Mouse (Mus musculus): ENCODE data around the gene Tasp1. TPM values are rescaled to one million over a fixed set of nuclear protein-coding genes. Genes with fewer than 3 reads are reported as not detected.
"Not testable (repeated sequence)": the region's sequence is repeated elsewhere in the genome, so short reads cannot be mapped to it uniquely, and the experiment has no call there.

The Tasp1 gene
- polyA plus RNA-seq, 1 experiment from 2014 or later = 20.5 TPM

DNA sequence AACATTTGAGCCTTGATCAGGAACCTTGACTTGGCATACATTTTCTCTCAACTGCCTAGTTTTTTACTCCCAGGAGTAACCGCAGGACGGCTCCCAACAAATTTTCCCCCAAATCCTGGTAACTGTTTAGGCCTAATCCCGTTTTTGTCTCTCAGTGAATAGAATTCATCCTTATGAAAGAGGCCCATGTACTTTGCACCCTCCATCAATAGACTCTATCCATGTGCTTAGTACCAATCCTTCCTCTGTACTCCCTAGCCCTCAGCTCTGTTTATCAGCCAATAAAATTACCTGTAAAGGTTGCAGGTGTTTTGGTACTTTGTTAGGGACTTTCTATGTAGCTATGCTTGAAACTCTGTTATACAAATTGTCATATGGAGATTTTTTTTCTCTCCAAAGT, 192.4 kb downstream of the Tasp1 start:
- H3K9me3 ChIP-seq (ENCODE audit: control insufficient read depth, low read length) = no peaks in the 10 kb centered on the region
- no peak overlapping the region for H3K9ac ChIP-seq
- no peak for ATAC-seq (ENCODE audit: low FRiP score)
- no peak overlapping the region for H3K4me3 ChIP-seq (replicated peaks; ENCODE audit: low read length)
- H3K4me1 ChIP-seq (replicated peaks; ENCODE audit: control insufficient read depth, insufficient read depth, low read length) = no peaks in the 10 kb centered on the region
- H3K27ac ChIP-seq = no peak overlapping the region
- no peak for DNase-seq (ENCODE audit: low spot score)
- no peaks in the 10 kb centered on the region for H3K36me3 ChIP-seq (replicated peaks; ENCODE audit: control insufficient read depth, insufficient read depth)
- 73% methylated on average over 3 of the region's 3 CpGs for WGBS
- no peaks in the 10 kb centered on the region for H3K27me3 ChIP-seq (ENCODE audit: control insufficient read depth, insufficient read depth, low read length)
- no peak overlapping the region for H3K4me2 ChIP-seq (replicated peaks)

DNA sequence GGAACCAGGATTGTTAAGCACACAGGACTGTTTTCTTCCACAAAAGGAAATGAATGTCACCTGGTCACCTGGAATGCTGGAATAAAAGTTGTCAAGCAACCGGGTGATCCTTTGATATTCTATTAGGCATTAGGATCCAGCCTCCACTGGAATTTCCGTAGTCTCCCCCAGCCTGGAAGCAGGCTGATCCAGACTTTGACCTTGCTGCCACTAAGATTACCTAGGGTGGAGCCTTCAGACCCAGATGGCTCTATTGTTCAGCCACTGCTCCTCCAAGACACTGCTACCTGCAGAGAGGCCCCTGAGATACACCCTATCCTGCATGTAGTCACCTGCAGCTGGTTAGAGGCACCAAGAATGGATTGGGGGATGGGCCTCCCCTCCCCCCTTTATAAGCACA, 192.8 kb downstream of the Tasp1 start:
- Histone ChIP-seq H3K9ac (no peak overlapping the region), H3K27me3 (ENCODE audit: control insufficient read depth, insufficient read depth, low read length) (no peaks in the 10 kb centered on the region), H3K36me3 (replicated peaks; ENCODE audit: control insufficient read depth, insufficient read depth) (no peaks in the 10 kb centered on the region), H3K9me3 (ENCODE audit: control insufficient read depth, low read length) (no peaks in the 10 kb centered on the region), H3K27ac (no peak overlapping the region), H3K4me1 (replicated peaks; ENCODE audit: control insufficient read depth, insufficient read depth, low read length) (no peaks in the 10 kb centered on the region), H3K4me3 (replicated peaks; ENCODE audit: low read length) (no peak overlapping the region), H3K4me2 (replicated peaks) (no peak overlapping the region)
- DNase-seq (ENCODE audit: low spot score) (no peak), ATAC-seq (ENCODE audit: low FRiP score) (no peak)
- 55% methylated on average over 2 of the region's 2 CpGs for WGBS

DNA sequence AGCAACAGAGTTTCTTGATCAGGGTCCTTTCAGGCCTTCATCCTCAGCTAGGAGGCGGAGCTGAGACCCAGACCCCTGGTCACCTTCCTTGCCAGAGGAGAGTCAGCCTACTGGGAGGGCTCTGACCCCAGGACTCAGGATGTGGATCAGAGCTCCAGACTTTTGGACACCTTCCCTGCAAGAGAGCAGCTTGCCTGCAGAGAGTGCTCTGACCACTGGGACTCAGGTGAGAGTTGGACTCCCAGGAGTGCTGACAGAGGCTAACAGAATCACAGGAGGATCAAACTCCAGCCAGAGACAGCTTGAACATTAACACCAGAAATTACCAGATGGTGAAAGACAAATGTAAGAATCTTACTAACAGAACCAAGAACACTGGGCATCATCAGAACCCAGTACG, 197.5 kb downstream of the Tasp1 start:
- not testable (repeated sequence) for H3K4me2 ChIP-seq (replicated peaks); H3K4me3 ChIP-seq (replicated peaks; ENCODE audit: low read length); H3K27me3 ChIP-seq (ENCODE audit: control insufficient read depth, insufficient read depth, low read length); H3K27ac ChIP-seq; H3K4me1 ChIP-seq (replicated peaks; ENCODE audit: control insufficient read depth, insufficient read depth, low read length); DNase-seq (ENCODE audit: low spot score); ATAC-seq (ENCODE audit: low FRiP score); H3K36me3 ChIP-seq (replicated peaks; ENCODE audit: control insufficient read depth, insufficient read depth); H3K9ac ChIP-seq; H3K9me3 ChIP-seq (ENCODE audit: control insufficient read depth, low read length)
- WGBS = 98% methylated on average over 2 of the region's 2 CpGs

DNA sequence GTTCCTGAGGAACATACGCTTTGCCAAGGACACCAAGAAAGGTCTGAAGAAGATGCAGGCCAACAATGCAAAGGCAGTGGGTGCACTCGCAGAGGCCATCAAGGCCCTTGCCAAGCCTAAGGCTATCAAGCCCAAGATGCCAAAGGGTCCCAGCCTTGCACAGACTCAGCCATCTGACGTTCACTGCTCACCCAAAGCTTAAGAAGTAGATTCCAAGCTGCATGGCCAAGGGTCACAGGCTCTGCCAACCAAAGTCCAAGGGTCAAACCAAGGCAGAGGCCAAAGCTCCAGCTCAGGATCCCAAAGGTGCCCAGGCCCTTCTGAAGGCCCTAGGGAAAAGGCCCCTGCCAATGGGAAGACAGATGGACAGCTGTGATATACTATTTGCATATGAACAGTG, 203.2 kb downstream of the Tasp1 start:
- not testable (repeated sequence) for DNase-seq (ENCODE audit: low spot score); ATAC-seq (ENCODE audit: low FRiP score); H3K9ac ChIP-seq; H3K4me3 ChIP-seq (replicated peaks; ENCODE audit: low read length); H3K4me1 ChIP-seq (replicated peaks; ENCODE audit: control insufficient read depth, insufficient read depth, low read length); H3K9me3 ChIP-seq (ENCODE audit: control insufficient read depth, low read length); H3K27me3 ChIP-seq (ENCODE audit: control insufficient read depth, insufficient read depth, low read length); H3K4me2 ChIP-seq (replicated peaks); H3K36me3 ChIP-seq (replicated peaks; ENCODE audit: control insufficient read depth, insufficient read depth); H3K27ac ChIP-seq
- WGBS = 98% methylated on average over 3 of the region's 3 CpGs

DNA sequence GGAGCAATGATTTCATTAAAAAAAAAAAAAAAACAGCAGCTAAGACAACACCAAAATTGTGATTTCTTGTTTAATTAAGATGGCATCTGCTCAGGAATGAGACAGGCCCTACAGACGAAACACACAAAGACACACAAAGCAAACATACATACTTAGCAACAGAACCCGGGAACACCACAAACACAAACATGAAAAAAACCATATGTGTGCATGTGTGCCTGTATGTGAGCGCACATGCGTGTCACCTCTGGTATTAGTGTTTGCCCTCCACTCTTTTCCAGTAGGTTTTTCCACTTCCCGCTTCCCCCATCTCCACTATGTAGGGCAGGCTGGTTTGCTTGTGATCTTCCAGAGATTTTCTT, 206.5 kb downstream of the Tasp1 start:
- Histone ChIP-seq H3K27me3 (ENCODE audit: control insufficient read depth, insufficient read depth, low read length) (no peaks in the 10 kb centered on the region), H3K4me2 (replicated peaks) (no peak overlapping the region), H3K4me3 (replicated peaks; ENCODE audit: low read length) (no peak overlapping the region), H3K4me1 (replicated peaks; ENCODE audit: control insufficient read depth, insufficient read depth, low read length) (no peaks in the 10 kb centered on the region), H3K36me3 (replicated peaks; ENCODE audit: control insufficient read depth, insufficient read depth) (no peaks in the 10 kb centered on the region), H3K9me3 (ENCODE audit: control insufficient read depth, low read length) (no peaks in the 10 kb centered on the region), H3K9ac (no peak overlapping the region), H3K27ac (no peak overlapping the region)
- WGBS = 95% methylated on average over 5 of the region's 5 CpGs
- DNase-seq (ENCODE audit: low spot score) (no peak), ATAC-seq (ENCODE audit: low FRiP score) (no peak)

DNA sequence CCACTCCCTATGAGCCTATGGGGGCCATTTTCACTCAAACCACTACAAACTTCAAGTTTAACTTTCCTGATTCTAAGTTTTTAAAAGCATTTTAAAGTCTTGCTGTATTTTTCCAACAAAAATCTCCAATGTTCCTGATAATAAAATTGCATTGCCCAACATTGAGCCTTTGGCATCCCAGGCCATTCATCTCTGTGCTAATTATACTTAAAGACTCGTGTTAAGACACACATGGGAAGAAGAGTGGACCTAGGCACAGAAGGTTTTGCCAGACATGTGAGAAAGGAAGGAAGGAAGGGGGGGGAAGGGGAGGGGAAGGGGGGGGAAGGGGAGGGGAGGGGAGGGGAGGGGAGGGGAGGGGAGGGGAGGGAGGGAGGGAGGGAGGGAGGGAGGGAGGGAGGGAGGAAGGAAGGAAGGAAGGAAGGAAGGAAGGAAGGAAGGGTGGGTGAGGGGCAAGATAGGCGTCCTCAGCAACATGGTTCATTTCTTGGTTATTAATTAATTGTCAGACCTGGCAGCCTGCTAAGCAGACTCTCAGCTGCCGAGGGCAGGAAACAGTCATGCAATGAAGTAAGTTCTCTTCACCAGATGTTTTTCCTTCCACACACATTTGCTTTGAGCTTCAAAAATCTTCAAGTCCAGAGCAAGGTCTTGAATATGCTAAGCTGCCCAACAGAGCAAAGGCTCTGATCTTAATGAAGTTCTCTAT, 207.0 kb downstream of the Tasp1 start:
- no peak overlapping the region for H3K27ac ChIP-seq
- DNase-seq (ENCODE audit: low spot score) (no peak), ATAC-seq (ENCODE audit: low FRiP score) (no peak)
- no peak overlapping the region for H3K9ac ChIP-seq
- H3K4me2 ChIP-seq (replicated peaks) = no peak overlapping the region
- H3K36me3 ChIP-seq (replicated peaks; ENCODE audit: control insufficient read depth, insufficient read depth) = no peaks in the 10 kb centered on the region
- WGBS = 46% methylated on average over 3 of the region's 3 CpGs
- H3K4me1 ChIP-seq (replicated peaks; ENCODE audit: control insufficient read depth, insufficient read depth, low read length) = no peaks in the 10 kb centered on the region
- H3K27me3 ChIP-seq (ENCODE audit: control insufficient read depth, insufficient read depth, low read length) = no peaks in the 10 kb centered on the region
- H3K9me3 ChIP-seq (ENCODE audit: control insufficient read depth, low read length) = no peaks in the 10 kb centered on the region
- H3K4me3 ChIP-seq (replicated peaks; ENCODE audit: low read length) = no peak overlapping the region

DNA sequence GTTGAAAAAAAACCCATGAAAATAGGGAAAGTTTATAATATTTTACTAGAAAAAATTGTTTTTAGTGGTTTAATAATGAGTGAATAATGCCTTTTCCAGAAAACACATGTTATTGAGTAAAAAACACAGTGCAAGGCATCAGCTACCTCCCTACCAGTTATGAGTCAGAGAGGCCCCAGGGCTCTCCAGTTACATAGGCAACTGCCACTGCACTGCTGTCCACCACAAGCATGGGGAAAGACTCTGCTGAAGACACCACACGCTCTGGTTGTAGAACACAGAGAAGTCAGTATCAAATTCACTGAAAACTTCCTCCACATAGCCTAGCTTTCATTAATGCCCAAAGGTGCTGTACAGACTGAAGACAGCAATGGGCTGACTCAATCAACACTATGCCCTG, 217.0 kb downstream of the Tasp1 start:
- no peak for DNase-seq (ENCODE audit: low spot score)

DNA sequence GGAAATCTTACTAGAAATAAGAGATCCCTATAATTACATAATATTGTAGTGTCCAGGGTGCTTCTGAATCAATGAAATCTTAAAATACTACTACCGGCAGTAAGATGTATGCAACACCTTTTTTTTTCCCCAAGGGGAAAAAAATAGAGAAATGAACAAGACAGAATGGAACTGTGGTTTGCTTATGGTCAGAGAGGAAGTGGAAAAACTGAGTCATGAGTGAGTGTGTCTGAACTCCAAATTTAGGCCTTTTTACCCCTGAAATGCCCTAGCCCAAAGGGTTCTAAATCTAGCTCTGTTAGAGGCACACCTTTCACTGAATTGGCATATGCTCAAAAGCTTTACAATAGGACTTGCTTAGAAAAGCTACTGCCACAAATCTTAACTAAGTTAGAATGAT, 225.2 kb downstream of the Tasp1 start:
- WGBS = 67% methylated on average over 1 of the region's 1 CpGs
- H3K4me3 ChIP-seq (replicated peaks; ENCODE audit: low read length) = no peak overlapping the region
- no peaks in the 10 kb centered on the region for H3K9me3 ChIP-seq (ENCODE audit: control insufficient read depth, low read length)
- DNase-seq (ENCODE audit: low spot score) = no peak
- no peaks in the 10 kb centered on the region for H3K27me3 ChIP-seq (ENCODE audit: control insufficient read depth, insufficient read depth, low read length)
- H3K27ac ChIP-seq = no peak overlapping the region
- H3K9ac ChIP-seq = no peak overlapping the region
- H3K4me2 ChIP-seq (replicated peaks) = no peak overlapping the region
- no peaks in the 10 kb centered on the region for H3K36me3 ChIP-seq (replicated peaks; ENCODE audit: control insufficient read depth, insufficient read depth)
- no peak for ATAC-seq (ENCODE audit: low FRiP score)
- H3K4me1 ChIP-seq (replicated peaks; ENCODE audit: control insufficient read depth, insufficient read depth, low read length) = no peaks in the 10 kb centered on the region

More for the DNA sequence above, 217.0 kb downstream of the Tasp1 start:
- WGBS = 90% methylated on average over 1 of the region's 1 CpGs
- Histone ChIP-seq H3K27me3 (ENCODE audit: control insufficient read depth, insufficient read depth, low read length) (no peaks in the 10 kb centered on the region), H3K9ac (no peak overlapping the region), H3K4me1 (replicated peaks; ENCODE audit: control insufficient read depth, insufficient read depth, low read length) (no peaks in the 10 kb centered on the region), H3K4me2 (replicated peaks) (no peak overlapping the region), H3K36me3 (replicated peaks; ENCODE audit: control insufficient read depth, insufficient read depth) (no peaks in the 10 kb centered on the region), H3K9me3 (ENCODE audit: control insufficient read depth, low read length) (no peaks in the 10 kb centered on the region), H3K4me3 (replicated peaks; ENCODE audit: low read length) (no peak overlapping the region), H3K27ac (no peak overlapping the region)
- ATAC-seq (ENCODE audit: low FRiP score) = no peak

DNA sequence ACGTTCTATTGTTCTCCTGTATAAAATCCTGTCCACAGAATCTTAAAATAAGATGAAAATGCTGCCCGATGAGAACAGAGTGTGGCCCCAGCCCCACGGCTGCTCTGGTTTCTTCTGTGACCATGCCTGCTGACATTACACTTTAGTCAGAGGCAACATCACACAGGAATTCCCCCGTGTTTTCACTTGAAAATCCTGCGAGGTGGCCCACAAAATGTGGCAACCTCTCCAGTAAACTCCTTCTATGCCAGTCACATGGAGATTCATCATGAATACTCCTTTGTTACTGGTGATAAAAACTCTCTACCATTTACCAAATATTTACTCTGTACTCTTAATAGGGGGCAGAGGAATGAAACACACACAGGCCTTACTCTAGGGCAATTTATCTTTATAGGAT, 225.7 kb downstream of the Tasp1 start:
- no peak overlapping the region for H3K4me3 ChIP-seq (replicated peaks; ENCODE audit: low read length)
- no peaks in the 10 kb centered on the region for H3K4me1 ChIP-seq (replicated peaks; ENCODE audit: control insufficient read depth, insufficient read depth, low read length)
- ATAC-seq (ENCODE audit: low FRiP score) (no peak), DNase-seq (ENCODE audit: low spot score) (no peak)
- WGBS = 70% methylated on average over 5 of the region's 5 CpGs
- H3K27me3 ChIP-seq (ENCODE audit: control insufficient read depth, insufficient read depth, low read length) = no peaks in the 10 kb centered on the region
- no peaks in the 10 kb centered on the region for H3K9me3 ChIP-seq (ENCODE audit: control insufficient read depth, low read length)
- H3K36me3 ChIP-seq (replicated peaks; ENCODE audit: control insufficient read depth, insufficient read depth) = no peaks in the 10 kb centered on the region
- H3K4me2 ChIP-seq (replicated peaks) = no peak overlapping the region
- no peak overlapping the region for H3K27ac ChIP-seq
- no peak overlapping the region for H3K9ac ChIP-seq
